Comparison of ENCODE assay signal across 17 mouse cellular contexts in the genomic region with DNA sequence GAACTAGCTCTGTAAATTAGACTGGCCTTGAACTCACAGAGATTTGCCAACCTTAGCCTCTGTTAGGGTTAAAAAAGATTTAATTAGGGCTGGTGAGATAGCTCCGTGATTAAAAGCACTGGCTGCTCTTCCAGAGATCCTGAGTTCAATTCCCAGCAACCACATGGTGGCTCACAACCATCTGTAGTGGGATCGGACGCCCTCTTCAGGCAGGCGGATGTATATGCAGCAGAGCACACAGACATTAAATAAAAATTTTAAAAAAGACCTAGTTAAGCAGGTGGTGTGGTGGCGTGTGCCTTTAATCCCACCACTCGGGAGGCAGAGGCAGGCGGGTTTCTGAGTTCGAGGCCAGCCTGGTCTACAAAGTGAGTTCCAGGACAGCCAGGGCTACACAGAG. TPM values are rescaled to one million over a fixed set of nuclear protein-coding genes. Genes with fewer than 3 reads are reported as not detected.
DNase-seq lines count a peak whose midpoint lies in the region; TF ChIP-seq lines count a peak whose summit lies in the region.
"Not testable (repeated sequence)": the region's sequence is repeated elsewhere in the genome, so short reads cannot be mapped to it uniquely, and the experiment has no call there.
"Had no signal": no experiment of that assay in that cellular context is flagged by ENCODE, and none has a peak within 500 bp of the region (broad histone marks: within the 10 kb centered on the region; RNA-seq: fewer than 3 reads in every experiment).

No protein-coding gene starts in this region.

- not testable (repeated sequence) for H3K27ac ChIP-seq in ES-Bruce4 (ENCODE audit: insufficient read depth, low read length); heart, adult 2 months; layer of hippocampus, adult 2 months; small intestine, adult 2 months (ENCODE audit: insufficient read depth, low read depth, low read length)

- peak; percentile 2 for DNase-seq in T-cell, adult 2 months (ENCODE audit: low spot score)
- DNase-seq in heart, adult 2 months; layer of hippocampus, adult 2 months (ENCODE audit: low spot score in 2 of 2); lung, adult 2 months: not testable (repeated sequence)

- not testable (repeated sequence) for H3K79me2 ChIP-seq in heart, adult 2 months (replicated peaks; ENCODE audit: control insufficient read depth, insufficient read depth, low read length)

- 63% methylated on average over 8 of the region's 8 CpGs for WGBS in heart, adult 2 months
- WGBS in lung, adult 2 months, result 72% methylated on average over 8 of the region's 8 CpGs
- WGBS in small intestine, adult 2 months, result 80% methylated on average over 8 of the region's 8 CpGs

- not testable (repeated sequence) for TF ChIP-seq POLR2A in ES-Bruce4 (IDR thresholded peaks at IDR 0.05; ENCODE audit: insufficient read depth, low read length); heart, adult 2 months (IDR thresholded peaks at IDR 0.05; ENCODE audit: insufficient read depth, low read depth, low read length); lung, adult 2 months (IDR thresholded peaks at IDR 0.05; ENCODE audit: borderline replicate concordance, extremely low read depth, low read depth, low read length); small intestine, adult 2 months (IDR thresholded peaks at IDR 0.05; ENCODE audit: low read depth, low read length)

- intact Hi-C loops in heart, adult 2 months (cut with DNase I), result loop anchor here (5.0 to 10.0 kb wide), 5 partner anchors 88 to 370 kb away; a partner anchor contains a TSS

- TF ChIP-seq EP300 in ES-Bruce4 (IDR thresholded peaks at IDR 0.05; ENCODE audit: insufficient read depth, low read depth, low read length); heart, adult 2 months (IDR thresholded peaks at IDR 0.05; ENCODE audit: insufficient read depth, low read depth, low read length): not testable (repeated sequence)

- not testable (repeated sequence) for H3K9me3 ChIP-seq in ES-Bruce4 (replicated peaks; ENCODE audit: control insufficient read depth, insufficient read depth, low read length, poor library complexity, severe bottlenecking)

- not testable (repeated sequence) for H3K27me3 ChIP-seq in ES-Bruce4 (ENCODE audit: control insufficient read depth, insufficient read depth, low read length, poor library complexity, severe bottlenecking); heart, adult 2 months (ENCODE audit: control insufficient read depth, insufficient read depth, low read length); small intestine, adult 2 months (ENCODE audit: control insufficient read depth, insufficient read depth, low read length)

- not testable (repeated sequence) for H3K4me1 ChIP-seq in ES-Bruce4 (ENCODE audit: control insufficient read depth, insufficient read depth, low read length); heart, adult 2 months (ENCODE audit: control insufficient read depth, insufficient read depth, low read length); lung, adult 2 months (ENCODE audit: control insufficient read depth, insufficient read depth, low read length); small intestine, adult 2 months (ENCODE audit: control insufficient read depth, insufficient read depth, insufficient read length, low read length)

- H3K36me3 ChIP-seq in ES-Bruce4 (ENCODE audit: control insufficient read depth, insufficient read depth, low read length, poor library complexity, severe bottlenecking); heart, adult 2 months (ENCODE audit: control insufficient read depth, insufficient read depth, low read length): not testable (repeated sequence)
- H3K36me3 ChIP-seq in small intestine, adult 2 months (ENCODE audit: control insufficient read depth, insufficient read depth, low read length), result peaks cover 14% of the 10 kb centered on the region

- peak; percentile 48 for TF ChIP-seq CTCF in ES-Bruce4 (IDR thresholded peaks at IDR 0.05; ENCODE audit: low read depth, low read length)
- TF ChIP-seq CTCF in heart, adult 2 months (IDR thresholded peaks at IDR 0.05), result peak; percentile 24
- TF ChIP-seq CTCF in layer of hippocampus, adult 2 months (conservative IDR thresholded peaks at IDR 0.05), result peak; percentile 55
- 0 out of 2 replicates have a peak, but pooled peaks have one; percentile 0 for TF ChIP-seq CTCF in lung, adult 2 months (IDR thresholded peaks at IDR 0.05; ENCODE audit: insufficient read depth, low read length)
- TF ChIP-seq CTCF in small intestine, adult 2 months (IDR thresholded peaks at IDR 0.05; ENCODE audit: extremely low read depth, insufficient read length, insufficient replicate concordance, low read depth, low read length), result peak; percentile 33; the same call in 1 of the 2 replicates

- H3K9ac ChIP-seq in ES-Bruce4 (ENCODE audit: low read depth, poor library complexity, severe bottlenecking); heart, adult 2 months (ENCODE audit: low read depth, low read length): not testable (repeated sequence)

- H3K4me3 ChIP-seq in ES-Bruce4 (ENCODE audit: low read depth, low read length); heart, adult 2 months; layer of hippocampus, adult 2 months; lung, adult 2 months (replicated peaks; ENCODE audit: extremely low read depth, low read depth, low read length); small intestine, adult 2 months (ENCODE audit: low read depth, low read length): not testable (repeated sequence)

RNA-seq across cellular contexts. Expression of a gene that starts 2.0 kb away (rescaled TPM):
- polyA plus RNA-seq in ES-Bruce4 (2011; ENCODE audit: insufficient read depth, insufficient read length, low read depth, missing spikeins), result 107 and 118 TPM in 2 replicates
- 10 to 100 TPM; 21.4 to 24.3 TPM for total RNA-seq in heart, adult 2 months (2021)
- 15.5 and 24.3 TPM in 2 replicates for polyA plus RNA-seq in heart, adult 2 months (2012; rRNA removed)
- total RNA-seq in layer of hippocampus, adult 2 months (2021), result 10 to 100 TPM; 46.6 to 55.1 TPM
- 16.9 and 17.2 TPM in 2 replicates for polyA plus RNA-seq in lung, adult 2 months (2012; rRNA removed)
- polyA plus RNA-seq in small intestine, adult 2 months (2012; rRNA removed), result 4.3 and 9.1 TPM in 2 replicates

RNA-seq across cellular contexts. Expression of a gene that starts 41.7 kb away (rescaled TPM):
- not detected in 2 replicates for polyA plus RNA-seq in ES-Bruce4 (2011; ENCODE audit: insufficient read depth, insufficient read length, low read depth, missing spikeins)
- total RNA-seq in heart, adult 2 months (2021), result under 1 TPM; 0.05 to 0.09 TPM
- not detected in 2 replicates for polyA plus RNA-seq in heart, adult 2 months (2012; rRNA removed)
- total RNA-seq in layer of hippocampus, adult 2 months (2021), result under 1 TPM; 0.18 to 0.49 TPM
- polyA plus RNA-seq in lung, adult 2 months (2012; rRNA removed), result 0.12 TPM in 2 replicates
- 3.7 and 7.6 TPM in 2 replicates for polyA plus RNA-seq in small intestine, adult 2 months (2012; rRNA removed)
- total RNA-seq: gastrocnemius, postnatal 36 days had no signal
- polyA plus RNA-seq: activated CD4-positive, CD25-positive, alpha-beta regulatory T cell, adult 4 months; embryonic facial prominence, embryonic 12.5 days; forebrain, embryonic 11.5 days; heart, embryonic 14.5 days; hindbrain, embryonic 12.5 days; inflammation-experienced regulatory T-cells, adult 6 months; limb, embryonic 12.5 days; liver, embryonic 12.5 days; lung, embryonic 16.5 days had no signal

RNA-seq across cellular contexts. Expression of a gene that starts 58.1 kb away (rescaled TPM):
- polyA plus RNA-seq in ES-Bruce4 (2011; ENCODE audit: insufficient read depth, insufficient read length, low read depth, missing spikeins), result 14.6 and 15.8 TPM in 2 replicates
- under 1 TPM; 0.43 to 0.76 TPM for total RNA-seq in heart, adult 2 months (2021)
- 0.37 and 0.82 TPM in 2 replicates for polyA plus RNA-seq in heart, adult 2 months (2012; rRNA removed)
- 10 to 100 TPM; 10.6 to 13.0 TPM for total RNA-seq in layer of hippocampus, adult 2 months (2021)
- polyA plus RNA-seq in lung, adult 2 months (2012; rRNA removed), result 15.0 and 21.3 TPM in 2 replicates
- polyA plus RNA-seq in small intestine, adult 2 months (2012; rRNA removed), result 7.4 and 23.3 TPM in 2 replicates
- polyA plus RNA-seq: macrophage had no signal

Comparison
In these comparisons a context has a peak if more than half of its experiments do, and no peak if none do; other contexts are left out.
1. CTCF ChIP-seq: peak in every context shown above with its lines; median percentile 55 in layer of hippocampus, adult 2 months; 48 in ES-Bruce4; 33 in small intestine, adult 2 months; 24 in heart, adult 2 months; 0 in lung, adult 2 months.